8 mouse cellular contexts compared by ENCODE assay signal in genomic region chr2:84775665-84776064, GRCm38 (mm10). TPM values are rescaled to one million over a fixed set of nuclear protein-coding genes. Genes with fewer than 3 reads are reported as not detected.
A peak's percentile ranks its signal among the peaks of the same experiment; 100 is the strongest.
DNase-seq lines count a peak whose midpoint lies in the region; ATAC-seq and TF ChIP-seq lines count a peak whose summit lies in the region.
"Had no signal": no experiment of that assay in that cellular context is flagged by ENCODE, and none has a peak within 500 bp of the region (broad histone marks: within the 10 kb centered on the region; RNA-seq: fewer than 3 reads in every experiment).

No protein-coding gene starts in this region.

- H3K9ac ChIP-seq in lung, embryonic 15.5 days, result no peak overlapping the region

- ATAC-seq in lung, embryonic 15.5 days (ENCODE audit: borderline replicate concordance, extremely low read depth, low FRiP score, low TSS enrichment), result no peak

- DNase-seq in kidney, adult 2 months, result no peak
- no peak for DNase-seq in kidney, adult 11 months
- peak; percentile 58 for DNase-seq in gastrocnemius, adult 18-20 months (ENCODE audit: low spot score)
- no peak for DNase-seq in spleen, adult 12 weeks (ENCODE audit: low spot score)
- DNase-seq in thymus, postnatal 14 days, result no peak

- H3K4me3 ChIP-seq in kidney, adult 2 months (ENCODE audit: insufficient read depth, low read depth, low read length), result no peak overlapping the region
- no peak overlapping the region for H3K4me3 ChIP-seq in brown adipose tissue, adult 24 weeks (ENCODE audit: insufficient read depth, low read depth, low read length)
- H3K4me3 ChIP-seq in lung, embryonic 15.5 days, result no peak overlapping the region

- no peak for TF ChIP-seq POLR2A in kidney, adult 2 months (IDR thresholded peaks at IDR 0.05; ENCODE audit: low read depth, low read length)

- no peaks in the 10 kb centered on the region for H3K9me3 ChIP-seq in lung, embryonic 15.5 days

- no peaks in the 10 kb centered on the region for H3K4me1 ChIP-seq in kidney, adult 2 months (ENCODE audit: control insufficient read depth, insufficient read depth, low read length)
- H3K4me1 ChIP-seq in brown adipose tissue, adult 24 weeks (ENCODE audit: control insufficient read depth, insufficient read depth, insufficient read length, low read length), result no peaks in the 10 kb centered on the region
- peaks cover 14% of the 10 kb centered on the region for H3K4me1 ChIP-seq in lung, embryonic 15.5 days

- H3K27me3 ChIP-seq in kidney, adult 2 months (replicated peaks; ENCODE audit: control insufficient read depth, insufficient read depth, low read length), result no peaks in the 10 kb centered on the region
- H3K27me3 ChIP-seq in lung, embryonic 15.5 days, result no peaks in the 10 kb centered on the region

- TF ChIP-seq CTCF in kidney, adult 2 months (conservative IDR thresholded peaks at IDR 0.05; ENCODE audit: insufficient read depth, insufficient read length, low read depth, low read length), result no peak

- peak overlapping the region; percentile 19; the same call in 1 of the 2 replicates for H3K27ac ChIP-seq in kidney, adult 2 months (ENCODE audit: insufficient read depth, low read depth, low read length)
- 0 out of 2 replicates have a peak overlapping the region, but pooled peaks have one; percentile 4 for H3K27ac ChIP-seq in brown adipose tissue, adult 24 weeks (replicated peaks; ENCODE audit: low read depth, low read length)
- H3K27ac ChIP-seq in lung, embryonic 15.5 days, result peak overlapping the region; percentile 86

- no peaks in the 10 kb centered on the region for H3K36me3 ChIP-seq in kidney, adult 2 months (ENCODE audit: control insufficient read depth, insufficient read depth, low read length)
- H3K36me3 ChIP-seq in lung, embryonic 15.5 days, result no peaks in the 10 kb centered on the region

- H3K4me2 ChIP-seq in lung, embryonic 15.5 days, result peak overlapping the region; percentile 33; the same call in 1 of the 2 replicates

- WGBS in kidney, adult 2 months, result 75% methylated on average over 6 of the region's 6 CpGs
- WGBS in lung, embryonic 15.5 days, result 60% methylated on average over 6 of the region's 6 CpGs

RNA-seq across cellular contexts. Expression of gene Serping1, which starts 0.4 kb away (rescaled TPM):
- polyA plus RNA-seq in kidney, adult 2 months (2012; rRNA removed), result 232 and 288 TPM in 2 replicates
- 74.6 and 108 TPM in 2 replicates for polyA plus RNA-seq in brown adipose tissue, adult 24 weeks (2012; ENCODE audit: insufficient read depth, insufficient read length, missing spikeins)
- 10 to 100 TPM; 50.8 to 72.0 TPM for total RNA-seq in gastrocnemius, adult 18-20 months (2021)
- 92.3 and 104 TPM in 2 replicates for polyA plus RNA-seq in lung, embryonic 15.5 days (2015; fragmentation: Nextera tagmentation; extraction: Ambion mirVana)
- total RNA-seq: common myeloid progenitor, adult 5-6 weeks had no signal

RNA-seq across cellular contexts. Expression of gene Ube2l6, which starts 23.0 kb away (rescaled TPM):
- polyA plus RNA-seq in kidney, adult 2 months (2012; rRNA removed), result 18.1 and 24.1 TPM in 2 replicates
- 4.5 and 15.2 TPM in 2 replicates for polyA plus RNA-seq in brown adipose tissue, adult 24 weeks (2012; ENCODE audit: insufficient read depth, insufficient read length, missing spikeins)
- 1 to 10 TPM; 2.9 to 3.7 TPM for total RNA-seq in gastrocnemius, adult 18-20 months (2021)
- 63.8 and 63.9 TPM in 2 replicates for polyA plus RNA-seq in lung, embryonic 15.5 days (2015; fragmentation: Nextera tagmentation; extraction: Ambion mirVana)

RNA-seq across cellular contexts. Expression of gene Gm19426, which starts 32.2 kb away (rescaled TPM):
- polyA plus RNA-seq in kidney, adult 2 months (2012; rRNA removed), result 2.0 TPM in 2 replicates
- polyA plus RNA-seq in brown adipose tissue, adult 24 weeks (2012; ENCODE audit: insufficient read depth, insufficient read length, missing spikeins), result not detected in 2 replicates
- total RNA-seq in gastrocnemius, adult 18-20 months (2021), result under 1 TPM in 1 of 2 experiments, not detected in 1; 0.43 TPM
- polyA plus RNA-seq in lung, embryonic 15.5 days (2015; fragmentation: Nextera tagmentation; extraction: Ambion mirVana), result 7.3 and 9.8 TPM in 2 replicates
- total RNA-seq: common myeloid progenitor, adult 5-6 weeks had no signal

RNA-seq across cellular contexts. Expression of gene Ypel4, which starts 41.8 kb away (rescaled TPM):
- polyA plus RNA-seq in kidney, adult 2 months (2012; rRNA removed), result 0.46 and 0.48 TPM in 2 replicates
- not detected in 2 replicates for polyA plus RNA-seq in brown adipose tissue, adult 24 weeks (2012; ENCODE audit: insufficient read depth, insufficient read length, missing spikeins)
- under 1 TPM; 0.38 to 0.57 TPM for total RNA-seq in gastrocnemius, adult 18-20 months (2021)
- polyA plus RNA-seq in lung, embryonic 15.5 days (2015; fragmentation: Nextera tagmentation; extraction: Ambion mirVana), result 6.3 and 6.6 TPM in 2 replicates

RNA-seq across cellular contexts. Expression of gene Smtnl1, which starts 46.8 kb away (rescaled TPM):
- polyA plus RNA-seq in kidney, adult 2 months (2012; rRNA removed), result 2.6 TPM in 1 of 2 replicates, not detected in the other
- polyA plus RNA-seq in brown adipose tissue, adult 24 weeks (2012; ENCODE audit: insufficient read depth, insufficient read length, missing spikeins), result 2.7 and 3.0 TPM in 2 replicates
- total RNA-seq in gastrocnemius, adult 18-20 months (2021), result 100 to 1,000 TPM; 104 to 119 TPM
- 0.20 and 0.27 TPM in 2 replicates for polyA plus RNA-seq in lung, embryonic 15.5 days (2015; fragmentation: Nextera tagmentation; extraction: Ambion mirVana)
- total RNA-seq: common myeloid progenitor, adult 5-6 weeks had no signal

Comparison
In these comparisons a context has a peak if more than half of its experiments do, and no peak if none do; other contexts are left out.
1. H3K27ac ChIP-seq: peak in every context shown above with its lines; median percentile 86 in lung, embryonic 15.5 days; 19 in kidney, adult 2 months; 4 in brown adipose tissue, adult 24 weeks.